Mouse (Mus musculus) induced T-regulatory cell, adult 2 months (primary cell): Measurements from ENCODE around the gene Scn1b.

Experiments used
- DNase-seq: peaks from one replicate; pipeline ENCODE4 v3.0.0-alpha.2; 2012; ENCODE audit warnings: low read depth

Scn1b gene

DNA sequence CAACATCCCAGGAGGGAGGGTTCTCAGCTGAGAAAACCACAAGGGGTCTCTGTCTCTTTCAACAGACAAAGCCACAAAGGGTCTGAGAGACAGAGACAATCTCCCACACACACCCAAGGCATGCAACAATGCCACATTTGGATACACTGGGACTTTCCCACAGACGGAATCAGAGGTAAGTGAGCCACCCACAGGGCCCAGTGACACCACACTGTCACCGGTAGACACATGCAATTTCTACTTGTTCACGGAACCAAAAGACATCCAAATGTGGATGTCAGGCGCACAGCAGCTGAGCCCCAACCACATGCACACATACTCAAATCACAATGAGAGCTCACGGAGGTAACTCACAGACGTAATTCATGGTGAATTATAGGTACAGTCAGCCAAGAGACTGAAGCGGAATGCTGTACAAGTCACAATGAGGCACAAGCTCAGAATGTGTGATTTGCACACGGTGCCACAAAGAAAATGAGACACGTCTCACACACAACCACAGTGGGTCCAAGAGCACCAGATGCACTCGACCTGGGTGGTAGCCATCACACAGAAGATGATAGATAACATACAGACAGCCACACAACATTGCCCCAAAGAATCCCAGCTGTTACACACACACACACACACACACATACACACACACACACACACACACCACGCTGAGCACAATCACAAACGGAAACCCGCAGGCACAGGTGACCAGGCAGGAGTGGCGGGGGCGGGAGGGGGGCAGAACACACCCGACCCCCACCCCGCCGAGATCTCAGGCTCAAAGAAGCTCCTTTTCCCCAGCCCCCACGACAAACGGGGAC lies 23.2 kb upstream of the Scn1b start:
- peak; percentile 86 for DNase-seq

- DNase-seq: peak; percentile 58
Measured at GRCm38 (mm10) chr7:31149271-31149670, 22.5 kb upstream of the Scn1b start.

GRCm38 (mm10) chr7:31148756-31149155 lies 22.0 kb upstream of the Scn1b start:
- peak; percentile 76 for DNase-seq

- peak; percentile 86 for DNase-seq
Measured at GRCm38 (mm10) chr7:31148086-31148485, 21.3 kb upstream of the Scn1b start.

DNA sequence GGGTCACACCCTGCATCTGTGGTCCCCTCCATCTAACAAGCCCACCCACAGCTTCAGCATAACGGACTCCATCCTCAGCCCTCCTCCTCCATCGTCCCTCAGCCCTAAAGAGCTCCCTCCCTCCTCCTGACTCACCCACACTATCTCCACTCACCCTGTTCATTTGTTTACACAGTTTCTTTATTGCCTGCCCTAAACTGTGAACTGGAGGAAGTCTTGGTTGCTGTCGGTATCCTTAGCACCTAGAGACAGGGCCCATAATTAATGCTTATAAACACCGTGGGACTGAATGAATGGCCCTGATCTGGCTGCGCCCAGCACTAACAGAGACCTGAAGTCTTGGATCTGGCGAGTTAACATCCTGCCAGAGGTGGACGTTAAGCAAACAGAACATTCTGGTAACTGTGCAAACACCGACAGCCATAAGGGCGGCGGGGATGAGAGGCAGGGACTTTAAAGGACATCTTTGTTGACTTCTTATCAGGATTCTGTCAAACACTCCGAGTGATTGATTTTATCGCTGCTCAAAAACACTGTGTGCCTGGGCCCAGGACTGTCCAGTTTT lies 18.9 kb upstream of the Scn1b start:
- DNase-seq: no peak

GRCm38 (mm10) chr7:31144886-31145285 lies 18.1 kb upstream of the Scn1b start:
- DNase-seq: peak; percentile 68

- no peak for DNase-seq
Measured at GRCm38 (mm10) chr7:31140941-31141340, 14.1 kb upstream of the Scn1b start.

GRCm38 (mm10) chr7:31140302-31140701 lies 13.5 kb upstream of the Scn1b start:
- DNase-seq: no peak

GRCm38 (mm10) chr7:31139765-31140164 lies 13.0 kb upstream of the Scn1b start:
- peak; percentile 79 for DNase-seq

DNA sequence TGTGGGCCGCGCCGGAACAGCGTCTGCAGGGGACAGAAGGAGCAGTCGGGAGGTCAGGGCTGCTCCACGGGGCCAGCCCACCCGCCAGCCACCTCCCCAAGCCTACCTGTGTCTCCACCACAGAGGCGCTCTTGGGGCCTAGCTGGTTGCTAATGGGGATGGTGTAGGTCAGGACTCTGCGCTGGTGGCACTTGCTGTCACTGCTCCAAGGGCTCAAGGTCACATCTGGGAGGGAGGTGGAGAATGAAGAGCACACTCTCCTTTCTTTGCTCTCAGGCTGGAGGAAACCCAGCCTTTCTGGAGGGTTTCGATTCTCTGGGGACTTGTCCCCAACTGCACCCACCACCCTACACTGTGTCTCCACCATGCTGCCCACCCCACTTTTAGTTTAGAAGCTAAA lies 8.9 kb upstream of the Scn1b start:
- no peak for DNase-seq

GRCm38 (mm10) chr7:31131866-31132265 lies 5.1 kb upstream of the Scn1b start:
- no peak for DNase-seq

- DNase-seq: peak; percentile 85
Measured at GRCm38 (mm10) chr7:31130841-31131240, 4.0 kb upstream of the Scn1b start.

DNA sequence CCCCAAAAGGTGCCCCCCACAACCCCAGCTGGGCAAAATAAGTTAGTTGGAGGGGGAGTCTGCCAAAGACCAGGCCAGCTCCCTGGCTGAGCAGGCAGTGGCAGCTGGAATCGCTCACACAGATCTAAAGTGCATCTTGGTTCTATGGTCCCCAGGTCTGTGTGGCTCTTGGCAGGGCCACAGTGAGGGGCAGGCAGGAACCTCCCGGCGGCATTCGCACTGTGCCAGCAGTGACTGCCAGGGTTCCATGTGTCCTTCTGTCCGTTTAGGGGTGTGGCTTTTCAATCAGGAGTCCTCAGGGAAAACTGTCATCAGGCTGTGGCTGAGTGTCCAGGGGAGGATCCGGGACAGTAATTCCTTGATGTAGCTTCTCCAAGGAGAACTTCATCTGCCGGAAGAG lies 3.4 kb upstream of the Scn1b start:
- DNase-seq: no peak

DNA sequence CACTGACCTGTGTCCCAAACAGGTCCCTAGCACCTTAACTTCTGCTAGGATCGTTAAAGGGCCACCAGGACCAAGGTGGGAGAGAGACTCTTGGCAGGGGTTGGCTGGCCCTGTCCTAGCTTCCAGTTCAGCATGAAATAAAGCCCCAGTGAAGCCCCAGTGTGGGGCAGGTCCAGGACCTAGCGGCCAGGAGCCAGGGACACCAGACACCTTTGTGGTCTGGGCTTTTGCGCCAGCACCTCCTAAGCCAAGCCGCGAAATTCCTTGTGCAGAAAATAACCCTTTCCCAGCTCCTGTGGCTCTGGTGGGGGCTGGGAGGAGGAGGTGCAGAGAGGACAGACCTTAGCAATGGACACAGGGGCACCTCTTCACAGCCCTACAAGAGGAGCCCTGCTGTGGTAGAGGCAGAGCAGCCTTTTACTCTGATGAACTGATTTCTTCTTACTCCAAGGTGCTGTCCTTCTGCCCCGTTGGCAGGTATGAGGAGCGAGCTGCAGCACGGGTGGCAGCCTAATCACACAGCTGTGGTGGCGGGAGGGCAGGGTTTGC lies 1.4 kb upstream of the Scn1b start:
- no peak for DNase-seq

DNA sequence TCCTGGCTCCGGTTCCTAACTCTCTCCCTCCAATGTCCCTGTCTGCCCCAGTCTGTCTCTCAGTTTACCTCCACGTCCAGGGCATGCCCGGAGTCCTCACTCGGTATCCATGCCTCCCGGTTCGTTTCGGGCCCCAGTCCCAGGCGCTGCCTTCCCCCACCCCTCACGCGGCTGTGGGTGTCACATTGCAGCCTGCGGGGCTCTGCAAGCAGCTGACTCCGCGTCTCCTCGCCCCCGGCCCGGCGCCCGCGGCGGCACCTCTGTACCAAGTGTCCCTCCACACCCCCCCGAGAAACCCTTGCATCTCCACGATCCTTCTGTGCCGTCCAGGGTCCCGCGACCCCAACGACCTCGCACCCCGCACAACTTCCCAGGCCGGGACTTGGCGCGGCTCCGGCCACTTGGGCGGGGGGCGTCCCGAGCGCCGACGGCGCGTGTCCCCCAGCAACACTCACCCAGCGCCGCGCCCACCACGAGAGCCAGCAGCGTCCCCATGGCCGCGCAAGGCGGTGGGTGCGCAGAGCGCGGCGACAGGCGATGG lies 522 bp downstream of the Scn1b start:
- no peak for DNase-seq

- DNase-seq: no peak
Measured at GRCm38 (mm10) chr7:31125116-31125515, 1.7 kb downstream of the Scn1b start.

GRCm38 (mm10) chr7:31124381-31124780 lies 2.4 kb downstream of the Scn1b start:
- no peak for DNase-seq

- DNase-seq: no peak
Measured at GRCm38 (mm10) chr7:31123697-31124096, 3.1 kb downstream of the Scn1b start.

DNA sequence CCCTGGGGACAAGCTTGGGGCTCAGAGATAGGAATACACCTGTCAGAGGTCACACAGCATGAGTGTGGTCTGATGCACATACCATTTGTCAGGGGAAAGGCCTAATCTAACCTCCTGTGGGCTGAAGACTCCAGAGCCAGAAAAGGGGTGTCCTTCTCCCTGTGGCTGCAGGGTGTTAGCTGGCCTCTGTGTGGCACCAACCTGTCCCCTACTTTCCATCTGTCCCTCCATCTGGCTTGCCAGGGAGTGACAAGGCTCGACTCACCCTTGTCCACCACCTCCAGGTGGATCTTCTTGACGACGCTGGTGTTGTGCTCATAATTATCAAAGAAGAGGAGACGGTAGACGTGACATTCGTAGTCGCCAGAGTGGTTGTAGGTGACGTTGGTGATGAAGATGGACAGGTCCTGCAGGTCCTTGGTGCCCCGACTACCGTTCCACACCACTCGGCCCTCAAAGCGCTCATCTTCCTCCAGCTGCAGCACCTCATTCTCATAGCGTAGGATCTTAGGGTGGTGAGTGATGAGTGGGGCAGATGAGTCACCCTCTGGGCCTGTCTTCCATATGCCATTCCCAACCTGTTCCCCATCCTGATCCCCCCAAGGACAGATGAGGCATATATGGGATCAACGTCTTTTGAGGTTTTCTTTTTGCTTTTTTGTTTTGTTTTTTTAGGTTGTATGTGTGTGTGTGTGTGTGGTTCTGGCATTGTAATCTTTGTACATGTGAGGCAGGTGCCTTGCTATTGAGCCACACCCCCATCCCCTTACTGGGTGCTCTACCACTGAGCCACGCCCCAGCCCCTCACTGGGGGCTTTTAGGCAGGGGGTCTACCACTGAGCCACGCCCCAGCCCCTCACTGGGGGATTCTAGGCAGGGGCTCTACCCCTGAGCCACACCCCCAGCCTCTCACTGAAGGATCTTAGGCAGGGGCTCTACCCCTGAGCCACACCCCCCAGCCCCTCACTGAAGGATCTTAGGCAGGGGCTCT lies 3.9 kb downstream of the Scn1b start:
- no peak for DNase-seq

DNA sequence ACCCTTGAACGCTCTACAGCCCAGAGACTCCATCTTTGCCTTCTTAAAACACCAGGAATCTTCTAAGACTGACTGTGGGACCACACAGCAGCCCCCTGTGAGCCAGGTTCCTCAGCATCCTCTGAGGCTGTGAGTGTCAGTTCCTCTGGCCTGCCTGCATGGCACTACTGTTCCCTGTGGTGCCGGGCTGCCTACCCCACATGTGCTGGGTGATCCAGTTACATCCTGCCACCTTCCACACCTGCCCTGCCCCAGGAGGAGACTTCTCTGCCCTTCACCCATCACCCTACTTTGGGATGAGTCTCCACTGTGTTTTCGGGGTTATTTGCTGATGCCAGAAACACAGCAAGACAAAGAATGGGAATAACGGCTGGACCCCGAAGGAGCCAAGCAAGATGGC lies 7.2 kb downstream of the Scn1b start:
- DNase-seq: no peak

DNA sequence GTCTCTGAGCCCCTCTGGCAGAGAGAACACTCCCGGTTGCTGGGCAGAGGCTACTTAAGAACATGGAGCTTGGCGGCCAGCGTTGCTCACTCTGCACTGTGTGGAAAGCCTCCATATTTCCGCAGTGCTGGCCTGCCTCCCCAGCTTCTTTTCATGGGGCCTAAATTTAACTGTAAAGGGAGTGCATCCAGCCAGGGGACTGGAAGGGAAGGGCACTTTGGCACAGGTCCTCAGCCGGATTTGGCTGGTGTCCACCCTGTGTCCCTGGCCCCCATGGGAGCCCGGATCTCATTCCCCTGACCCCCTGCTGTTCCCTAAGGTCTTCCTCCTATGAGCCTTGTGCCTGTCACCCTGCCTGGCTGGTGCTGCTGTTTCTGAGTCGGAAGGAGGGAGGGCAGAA lies 8.3 kb downstream of the Scn1b start:
- DNase-seq: no peak

DNA sequence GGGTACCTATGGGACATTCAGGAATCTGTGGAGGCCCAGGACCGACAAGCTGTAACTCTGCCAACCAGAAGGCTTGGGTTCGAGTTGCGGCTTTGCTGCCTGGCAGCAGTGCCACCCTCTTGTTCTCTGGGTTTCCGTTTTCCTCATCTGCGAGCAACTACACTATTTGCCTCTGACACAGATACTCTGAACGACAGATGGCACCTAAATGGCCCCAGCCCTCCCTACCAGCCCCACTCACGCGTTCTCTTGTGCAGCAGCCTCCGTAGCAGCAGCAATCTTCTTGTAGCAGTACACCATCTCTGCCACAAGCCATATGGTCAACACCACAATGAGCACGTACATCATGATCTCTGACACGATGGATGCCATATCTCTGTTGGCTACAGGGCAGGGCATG lies 9.3 kb downstream of the Scn1b start:
- DNase-seq: no peak
